Mouse (Mus musculus) testis, adult 2 months (tissue): Measurements from ENCODE around the gene Phldb2. TPM values are rescaled to one million over a fixed set of nuclear protein-coding genes. Genes with fewer than 3 reads are reported as not detected.

ENCODE experiments used
- H3K27ac ChIP-seq: fragments of 200-500 bp; 2 replicates; pipeline ENCODE4 v1.5.1; 2012; ENCODE audit warnings: low read depth, low read length; ENCODE audit not compliant: control insufficient read depth, insufficient read depth
- H3K27me3 ChIP-seq: fragments of 200-500 bp; 2 replicates; pipeline ENCODE4 v1.6.1; 2012; ENCODE audit warnings: mild to moderate bottlenecking, low read length, moderate library complexity; ENCODE audit not compliant: control insufficient read depth, insufficient read depth
- H3K36me3 ChIP-seq: fragments of 200-500 bp; 2 replicates; pipeline ENCODE4 v1.6.1; 2012; ENCODE audit warnings: mild to moderate bottlenecking, low read length; ENCODE audit not compliant: control insufficient read depth, insufficient read depth
- H3K4me1 ChIP-seq: fragments of 200-500 bp; 2 replicates; pipeline ENCODE4 v1.6.1; 2012; ENCODE audit warnings: low read length; ENCODE audit not compliant: control insufficient read depth, insufficient read depth
- H3K4me3 ChIP-seq: fragments of 200-500 bp; 2 replicates; pipeline ENCODE4 v1.5.1; 2012; ENCODE audit warnings: low read depth, mild to moderate bottlenecking, low read length, moderate library complexity, mixed read lengths; ENCODE audit not compliant: control insufficient read depth
- CTCF ChIP-seq: fragments of 200-500 bp; IDR thresholded peaks from 2 replicates; pipeline ENCODE4 v1.5.1; 2012; ENCODE audit warnings: low read depth, mild to moderate bottlenecking, inconsistent platforms, low read length, moderate library complexity; ENCODE audit not compliant: control insufficient read depth, insufficient read depth, insufficient replicate concordance
- POLR2A ChIP-seq: fragments of 200-500 bp; IDR thresholded peaks from 2 replicates; pipeline ENCODE4 v1.6.1; 2012; ENCODE audit warnings: low read depth, mild to moderate bottlenecking, inconsistent platforms, low read length, moderate library complexity; ENCODE audit not compliant: control insufficient read depth
- polyA plus RNA-seq: library from polyadenylated mRNA; depleted of rRNA; stranded (reverse); fragments of >200 nt; gene quantifications from 2 replicates; pipeline ENCODE4 v1.2.3, GENCODE M21; 2012

Gene Phldb2
- polyA plus RNA-seq, 1 experiment, result 0.65 TPM

DNA sequence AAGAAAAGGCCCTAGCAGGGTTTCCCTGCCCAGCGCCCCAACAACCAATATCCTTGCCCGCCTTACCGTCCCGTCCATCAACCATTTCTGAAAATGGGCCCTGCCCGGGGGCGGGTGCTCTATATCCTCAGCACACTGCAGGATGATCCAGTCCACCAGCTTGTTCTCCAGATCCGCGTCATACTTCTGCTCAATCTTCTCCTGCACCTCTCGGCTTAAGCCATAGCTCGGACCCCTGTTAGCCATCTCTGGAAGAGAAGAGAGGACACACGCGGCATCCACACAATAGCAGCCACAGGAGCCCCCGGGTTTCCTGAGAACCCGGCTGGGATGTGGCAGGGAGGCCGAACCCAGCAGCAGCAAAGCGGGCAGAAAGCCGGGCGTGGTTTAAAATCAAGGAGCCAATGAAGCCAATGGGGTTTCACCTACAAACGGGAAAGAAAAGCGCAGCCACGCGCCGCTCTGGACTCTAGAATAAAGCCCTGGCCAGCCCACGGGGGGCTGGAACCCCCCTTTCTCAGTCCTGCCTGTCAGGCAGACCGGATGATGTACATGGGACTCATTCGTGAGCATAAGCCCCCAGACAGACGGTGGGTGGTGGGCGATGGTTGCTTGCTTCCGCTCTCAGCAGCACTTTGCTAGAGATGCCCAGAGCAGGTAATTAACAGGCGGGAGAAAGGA, 229.2 kb downstream of the Phldb2 start, which contains the start of gene Tagln3:
Gene Tagln3 (minus strand): TSS at position 548 of the 681 bp plus-strand sequence.
- no peaks in the 10 kb centered on the region for H3K36me3 ChIP-seq
- H3K27ac ChIP-seq, result no peak within 1 kb of the TSS
- peaks cover 7% of the 10 kb centered on the region for H3K4me1 ChIP-seq
- peak within 1 kb of the TSS; percentile 21 for H3K4me3 ChIP-seq
- no peak for TF ChIP-seq CTCF
- no peak for TF ChIP-seq POLR2A
- no peaks in the 10 kb centered on the region; the same call in 1 of the 2 replicates for H3K27me3 ChIP-seq

DNA sequence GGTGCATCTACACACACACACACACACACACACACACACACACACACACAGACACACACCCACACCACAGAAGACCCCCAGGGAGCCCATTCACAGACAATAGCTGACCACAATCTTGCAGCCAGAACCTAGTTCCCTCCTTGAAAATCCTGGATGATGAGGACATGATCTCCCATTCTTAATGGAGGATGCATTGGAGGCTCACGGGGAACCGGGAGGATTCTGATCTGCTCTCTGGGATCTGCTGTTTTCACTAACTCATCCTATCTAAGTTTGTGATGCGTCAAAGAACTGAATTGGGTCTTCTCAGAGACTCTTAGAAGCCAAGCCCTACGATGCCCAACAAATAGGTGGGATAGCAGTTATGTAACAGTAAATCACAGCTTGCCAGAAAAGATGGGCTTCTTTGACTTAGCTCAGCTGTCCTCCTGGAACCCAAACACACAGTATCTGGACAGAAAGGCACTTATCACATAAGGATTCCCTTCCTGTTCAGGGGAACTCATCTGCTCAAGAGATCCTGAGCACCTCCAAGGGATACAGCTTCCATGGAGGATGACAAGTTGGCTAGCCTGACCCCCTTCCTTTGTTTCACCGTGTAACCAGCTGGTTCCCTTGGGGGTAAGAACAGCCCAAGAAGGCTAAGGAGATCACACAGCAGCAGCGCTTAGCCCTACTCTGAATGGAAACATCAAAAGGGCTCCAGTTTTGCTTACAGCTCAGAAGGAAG, 230.1 kb downstream of the Phldb2 start:
- TF ChIP-seq CTCF (no peak), POLR2A (no peak)
- peaks cover 7% of the 10 kb centered on the region for H3K4me1 ChIP-seq
- H3K27ac ChIP-seq, result no peak overlapping the region
- H3K36me3 ChIP-seq, result no peaks in the 10 kb centered on the region
- H3K4me3 ChIP-seq, result no peak overlapping the region
- no peaks in the 10 kb centered on the region; the same call in 1 of the 2 replicates for H3K27me3 ChIP-seq

DNA sequence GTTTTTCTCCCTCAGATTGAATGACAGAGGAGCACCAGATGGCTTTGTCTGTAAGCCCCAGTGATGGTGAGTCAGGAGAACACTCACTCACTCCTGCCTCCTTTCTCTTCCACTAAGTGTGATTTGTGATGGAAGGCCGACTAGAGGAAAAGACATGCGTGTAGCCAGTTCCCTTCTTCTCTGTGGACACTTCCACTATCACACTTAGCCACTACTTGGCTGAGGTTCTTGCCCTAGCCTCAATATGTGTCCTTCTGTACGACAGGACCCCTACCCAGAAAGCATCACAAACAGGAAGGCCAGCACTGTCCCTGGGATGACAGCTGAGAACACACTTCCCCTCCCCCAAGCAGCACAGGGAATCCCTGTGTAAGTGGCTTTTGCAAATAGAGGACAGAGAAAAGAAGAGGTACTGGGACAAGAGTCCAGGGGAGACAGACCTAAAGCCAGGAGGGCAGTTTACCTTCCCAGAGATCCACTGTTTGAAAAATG, 230.9 kb downstream of the Phldb2 start:
- Histone ChIP-seq H3K27me3 (no peaks in the 10 kb centered on the region; the same call in 1 of the 2 replicates), H3K4me3 (no peak overlapping the region), H3K27ac (no peak overlapping the region), H3K4me1 (peaks cover 7% of the 10 kb centered on the region), H3K36me3 (no peaks in the 10 kb centered on the region)
- TF ChIP-seq CTCF (no peak), POLR2A (no peak)

DNA sequence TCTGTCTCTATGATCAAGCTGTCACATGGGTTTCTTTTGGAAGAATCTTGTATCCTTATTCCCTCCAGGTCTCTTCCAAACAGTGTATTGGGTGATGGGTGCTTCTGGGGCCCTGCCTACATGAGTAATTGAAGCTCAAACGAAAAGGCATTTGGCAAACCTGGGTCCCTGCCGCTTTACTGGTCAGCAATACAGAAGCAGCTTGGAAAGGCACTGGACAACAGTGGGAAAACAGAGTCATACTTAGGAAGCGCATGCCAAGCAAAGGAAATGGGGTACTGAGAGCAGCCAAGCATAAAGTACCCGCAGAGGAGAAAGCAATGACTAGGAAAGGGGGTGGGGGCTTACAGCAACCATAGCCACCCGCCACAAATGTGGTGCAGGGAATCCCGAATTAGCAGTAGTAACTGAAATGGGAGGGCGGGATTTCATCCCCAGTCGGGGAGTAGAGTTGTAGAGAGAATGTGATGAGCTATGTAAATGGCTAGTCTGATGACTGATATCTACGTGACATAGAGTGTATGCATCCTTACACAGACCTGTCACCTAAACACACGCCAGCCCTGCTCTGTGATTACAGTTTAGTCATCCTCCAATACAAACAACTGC, 233.3 kb downstream of the Phldb2 start:
- Histone ChIP-seq H3K36me3 (no peaks in the 10 kb centered on the region), H3K4me1 (peaks cover 7% of the 10 kb centered on the region), H3K27me3 (no peaks in the 10 kb centered on the region; the same call in 1 of the 2 replicates), H3K27ac (no peak overlapping the region), H3K4me3 (no peak overlapping the region)
- no peak for TF ChIP-seq POLR2A
- TF ChIP-seq CTCF, result no peak

DNA sequence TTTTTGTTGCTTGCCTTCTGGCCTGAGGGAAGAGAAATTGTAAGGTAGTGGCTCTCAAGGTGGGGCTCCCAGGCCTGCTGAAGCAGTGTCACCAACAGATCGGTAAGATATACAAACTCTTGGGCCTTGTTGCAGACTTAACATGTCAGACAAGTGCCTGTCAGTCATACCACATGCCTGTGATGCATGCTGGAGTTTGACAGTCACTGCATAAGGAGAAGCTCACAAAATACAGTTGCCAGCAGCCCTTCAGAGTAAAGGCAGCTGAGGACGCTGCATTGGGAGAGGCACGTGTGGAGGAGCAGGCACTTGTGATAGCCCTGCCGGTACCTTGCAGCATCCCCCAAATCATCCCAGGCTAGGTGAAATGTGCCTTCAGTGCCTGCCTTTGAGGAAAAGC, 235.1 kb downstream of the Phldb2 start:
- H3K4me3 ChIP-seq, result no peak overlapping the region
- no peaks in the 10 kb centered on the region for H3K27me3 ChIP-seq
- no peaks in the 10 kb centered on the region for H3K4me1 ChIP-seq
- no peak overlapping the region for H3K27ac ChIP-seq
- TF ChIP-seq CTCF, result no peak
- TF ChIP-seq POLR2A, result no peak
- no peaks in the 10 kb centered on the region for H3K36me3 ChIP-seq

DNA sequence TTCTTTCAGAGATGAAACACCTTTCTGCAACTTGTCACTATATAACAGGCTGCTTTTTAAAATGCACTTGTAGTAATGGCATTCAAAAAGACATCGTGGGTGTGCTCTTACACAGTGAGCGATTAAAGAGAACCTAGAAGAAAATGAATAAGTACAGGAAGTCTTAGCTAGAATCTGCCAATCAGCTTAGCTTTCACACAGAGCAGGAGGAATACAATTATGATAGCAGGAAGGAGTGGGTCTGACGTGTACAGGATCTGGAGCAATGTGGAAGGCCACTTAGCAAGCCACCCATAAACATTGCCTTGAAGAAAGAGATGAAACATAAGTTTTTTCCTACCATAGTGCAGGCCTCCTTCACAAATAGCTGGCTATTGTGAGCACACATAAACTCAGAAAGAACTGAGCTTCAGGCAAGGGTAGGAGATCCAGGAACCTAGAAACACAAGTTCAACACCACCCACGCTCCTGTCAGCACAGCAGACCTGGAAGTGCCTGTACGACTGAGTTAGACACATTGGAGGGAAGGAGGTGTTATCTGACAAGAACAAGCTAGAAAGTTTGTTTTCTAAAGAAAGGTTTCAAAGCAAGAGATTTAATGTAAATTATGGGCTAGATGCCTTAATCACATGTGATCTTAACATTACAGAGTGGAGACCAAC, 238.8 kb downstream of the Phldb2 start:
- TF ChIP-seq CTCF (no peak), POLR2A (no peak)
- Histone ChIP-seq H3K4me1 (no peaks in the 10 kb centered on the region), H3K27ac (no peak overlapping the region), H3K36me3 (no peaks in the 10 kb centered on the region), H3K4me3 (no peak overlapping the region), H3K27me3 (no peaks in the 10 kb centered on the region)

DNA sequence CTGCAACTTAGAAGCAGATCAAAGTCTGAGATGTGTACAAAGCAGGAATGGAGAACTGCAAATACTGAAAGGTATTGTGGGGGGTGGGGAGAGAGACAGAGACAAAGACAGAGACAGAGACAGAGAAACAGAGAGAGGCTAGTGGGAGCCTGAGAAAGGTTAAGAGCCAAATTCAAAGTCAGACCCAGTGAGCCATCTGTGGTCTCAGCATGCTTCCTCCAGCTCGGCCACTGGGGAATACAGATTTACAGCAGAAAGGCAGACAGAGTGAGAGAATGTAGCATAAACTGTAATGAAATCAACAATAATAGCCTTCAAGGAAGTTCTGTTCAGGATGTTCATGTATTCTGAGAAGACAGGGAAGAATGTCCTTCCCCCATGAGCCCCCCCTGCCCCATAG, 239.5 kb downstream of the Phldb2 start:
- Histone ChIP-seq H3K27ac (no peak overlapping the region), H3K4me1 (no peaks in the 10 kb centered on the region), H3K27me3 (no peaks in the 10 kb centered on the region), H3K4me3 (no peak overlapping the region; the same call in 1 of the 2 replicates), H3K36me3 (no peaks in the 10 kb centered on the region)
- TF ChIP-seq CTCF, result no peak
